Mouse (Mus musculus): ENCODE measurements around the gene Tcl1b4. TPM values are rescaled to one million over a fixed set of nuclear protein-coding genes. Genes with fewer than 3 reads are reported as not detected.
A peak's percentile ranks its signal among the peaks of the same experiment; 100 is the strongest.
"Not testable (repeated sequence)": the region's sequence is repeated elsewhere in the genome, so short reads cannot be mapped to it uniquely, and the experiment has no call there.

Gene Tcl1b4
- polyA plus RNA-seq, 1 experiment from 2014 or later: not detected

- not testable (repeated sequence) for H3K27me3 ChIP-seq (replicated peaks; ENCODE audit: control insufficient read depth, insufficient read depth, low read length); H3K9me3 ChIP-seq (ENCODE audit: control insufficient read depth); H3K4me2 ChIP-seq (replicated peaks; ENCODE audit: low read depth); H3K4me3 ChIP-seq (ENCODE audit: low read depth, low read length); H3K9ac ChIP-seq (ENCODE audit: low read depth, low read length); H3K27ac ChIP-seq (ENCODE audit: low read depth, low read length); H3K36me3 ChIP-seq (ENCODE audit: control insufficient read depth, insufficient read depth); H3K4me1 ChIP-seq (replicated peaks; ENCODE audit: control insufficient read depth, insufficient read depth, low read length); ATAC-seq
- WGBS: 39% methylated on average over 2 of the region's 2 CpGs
- peak; percentile 62 for TF ChIP-seq CTCF (IDR thresholded peaks at IDR 0.05; ENCODE audit: low read depth)
These were observed 12.8 kb upstream of the Tcl1b4 start for GRCm38 (mm10) chr12:105188980-105189379.

GRCm38 (mm10) chr12:105190743-105191142, 11.0 kb upstream of the Tcl1b4 start, which contains the start of gene Tcl1b3:
Gene Tcl1b3, plus strand, starts transcription at chr12:105191043.
- H3K4me1 ChIP-seq (replicated peaks; ENCODE audit: control insufficient read depth, insufficient read depth, low read length); H3K9ac ChIP-seq (ENCODE audit: low read depth, low read length); H3K4me3 ChIP-seq (ENCODE audit: low read depth, low read length); H3K27ac ChIP-seq (ENCODE audit: low read depth, low read length); H3K9me3 ChIP-seq (ENCODE audit: control insufficient read depth); ATAC-seq; H3K4me2 ChIP-seq (replicated peaks; ENCODE audit: low read depth); H3K27me3 ChIP-seq (replicated peaks; ENCODE audit: control insufficient read depth, insufficient read depth, low read length); H3K36me3 ChIP-seq (ENCODE audit: control insufficient read depth, insufficient read depth): not testable (repeated sequence)
- 98% methylated on average over 6 of the region's 6 CpGs for WGBS

GRCm38 (mm10) chr12:105199684-105200497, 1.9 kb upstream of the Tcl1b4 start:
- H3K27me3 ChIP-seq (replicated peaks; ENCODE audit: control insufficient read depth, insufficient read depth, low read length); H3K27ac ChIP-seq (ENCODE audit: low read depth, low read length); H3K4me2 ChIP-seq (replicated peaks; ENCODE audit: low read depth); H3K9me3 ChIP-seq (ENCODE audit: control insufficient read depth); H3K4me3 ChIP-seq (ENCODE audit: low read depth, low read length); H3K36me3 ChIP-seq (ENCODE audit: control insufficient read depth, insufficient read depth); H3K9ac ChIP-seq (ENCODE audit: low read depth, low read length); H3K4me1 ChIP-seq (replicated peaks; ENCODE audit: control insufficient read depth, insufficient read depth, low read length); ATAC-seq: not testable (repeated sequence)
- WGBS: 72% methylated on average over 7 of the region's 7 CpGs

GRCm38 (mm10) chr12:105207071-105207470, 5.3 kb downstream of the Tcl1b4 start:
- ATAC-seq: no peak
- Histone ChIP-seq H3K4me1 (replicated peaks; ENCODE audit: control insufficient read depth, insufficient read depth, low read length) (no peaks in the 10 kb centered on the region), H3K27me3 (replicated peaks; ENCODE audit: control insufficient read depth, insufficient read depth, low read length) (no peaks in the 10 kb centered on the region), H3K9me3 (ENCODE audit: control insufficient read depth) (no peaks in the 10 kb centered on the region), H3K36me3 (ENCODE audit: control insufficient read depth, insufficient read depth) (no peaks in the 10 kb centered on the region), H3K4me2 (replicated peaks; ENCODE audit: low read depth) (no peak overlapping the region), H3K4me3 (ENCODE audit: low read depth, low read length) (no peak overlapping the region), H3K9ac (ENCODE audit: low read depth, low read length) (no peak overlapping the region), H3K27ac (ENCODE audit: low read depth, low read length) (no peak overlapping the region)
- no peak for TF ChIP-seq CTCF (IDR thresholded peaks at IDR 0.05; ENCODE audit: low read depth)
- WGBS: 57% methylated on average over 1 of the region's 1 CpGs

- Histone ChIP-seq H3K9ac (ENCODE audit: low read depth, low read length) (no peak overlapping the region), H3K27me3 (replicated peaks; ENCODE audit: control insufficient read depth, insufficient read depth, low read length) (no peaks in the 10 kb centered on the region), H3K4me3 (ENCODE audit: low read depth, low read length) (no peak overlapping the region), H3K9me3 (ENCODE audit: control insufficient read depth) (no peaks in the 10 kb centered on the region), H3K4me2 (replicated peaks; ENCODE audit: low read depth) (no peak overlapping the region), H3K36me3 (ENCODE audit: control insufficient read depth, insufficient read depth) (no peaks in the 10 kb centered on the region), H3K4me1 (replicated peaks; ENCODE audit: control insufficient read depth, insufficient read depth, low read length) (no peaks in the 10 kb centered on the region), H3K27ac (ENCODE audit: low read depth, low read length) (no peak overlapping the region)
- WGBS: 82% methylated on average over 1 of the region's 1 CpGs
- no peak for TF ChIP-seq CTCF (IDR thresholded peaks at IDR 0.05; ENCODE audit: low read depth)
- ATAC-seq: no peak
These were observed 6.7 kb downstream of the Tcl1b4 start for GRCm38 (mm10) chr12:105208441-105208840.

- no peak for ATAC-seq
- no peak for TF ChIP-seq CTCF (IDR thresholded peaks at IDR 0.05; ENCODE audit: low read depth)
- Histone ChIP-seq H3K27ac (ENCODE audit: low read depth, low read length) (no peak overlapping the region), H3K9ac (ENCODE audit: low read depth, low read length) (no peak overlapping the region), H3K4me1 (replicated peaks; ENCODE audit: control insufficient read depth, insufficient read depth, low read length) (no peaks in the 10 kb centered on the region), H3K9me3 (ENCODE audit: control insufficient read depth) (no peaks in the 10 kb centered on the region), H3K4me3 (ENCODE audit: low read depth, low read length) (no peak overlapping the region), H3K36me3 (ENCODE audit: control insufficient read depth, insufficient read depth) (no peaks in the 10 kb centered on the region), H3K27me3 (replicated peaks; ENCODE audit: control insufficient read depth, insufficient read depth, low read length) (no peaks in the 10 kb centered on the region), H3K4me2 (replicated peaks; ENCODE audit: low read depth) (no peak overlapping the region)
- 91% methylated on average over 7 of the region's 7 CpGs for WGBS
These were observed 7.5 kb downstream of the Tcl1b4 start for GRCm38 (mm10) chr12:105209231-105209630.
